Mouse (Mus musculus): ENCODE measurements around the gene Clpx. TPM values are rescaled to one million over a fixed set of nuclear protein-coding genes. Genes with fewer than 3 reads are reported as not detected.

Gene Clpx
- polyA plus RNA-seq (2015; fragmentation: Nextera tagmentation; extraction: Ambion mirVana), result 47.9 and 49.7 TPM in 2 replicates

- 1% methylated on average over 71 of the region's 71 CpGs for WGBS
- ATAC-seq (ENCODE audit: low FRiP score, low TSS enrichment) (peak; percentile 94), DNase-seq (ENCODE audit: low spot score) (peak; percentile 99)
- Histone ChIP-seq H3K27me3 (ENCODE audit: control insufficient read depth, insufficient read depth, low read length) (no peaks in the 10 kb centered on the region), H3K4me2 (replicated peaks; ENCODE audit: low read depth) (peak within 1 kb of the TSS; percentile 87), H3K4me3 (ENCODE audit: low read depth, low read length) (peak within 1 kb of the TSS; percentile 95), H3K36me3 (ENCODE audit: control insufficient read depth, insufficient read depth, low read length) (no peaks in the 10 kb centered on the region), H3K4me1 (replicated peaks; ENCODE audit: control insufficient read depth, insufficient read depth) (no peaks in the 10 kb centered on the region), H3K9ac (ENCODE audit: low read length) (peak within 1 kb of the TSS; percentile 95), H3K27ac (replicated peaks) (peak within 1 kb of the TSS; percentile 96), H3K9me3 (ENCODE audit: control insufficient read depth, low read length) (no peaks in the 10 kb centered on the region)
- peak; percentile 21; the same call in 1 of the 2 replicates for TF ChIP-seq CTCF (IDR thresholded peaks at IDR 0.05; ENCODE audit: low read depth)
- TF ChIP-seq EP300 (optimal IDR thresholded peaks at IDR 0.05), result no peak
Observed at GRCm38 (mm10) chr9:65293973-65294715, at the start of gene Clpx. Clpx (plus strand) TSS chr9:65294260.

- ATAC-seq (ENCODE audit: low FRiP score, low TSS enrichment), result no peak
Observed at GRCm38 (mm10) chr9:65247502-65248376, 46.3 kb upstream of the Clpx start.

GRCm38 (mm10) chr9:65248377-65248690, 45.7 kb upstream of the Clpx start:
- Histone ChIP-seq H3K4me1 (replicated peaks; ENCODE audit: control insufficient read depth, insufficient read depth) (no peaks in the 10 kb centered on the region), H3K36me3 (ENCODE audit: control insufficient read depth, insufficient read depth, low read length) (no peaks in the 10 kb centered on the region), H3K9ac (ENCODE audit: low read length) (no peak overlapping the region), H3K27me3 (ENCODE audit: control insufficient read depth, insufficient read depth, low read length) (no peaks in the 10 kb centered on the region), H3K27ac (replicated peaks) (0 out of 2 replicates have a peak overlapping the region, but pooled peaks have one; percentile 13), H3K4me3 (ENCODE audit: low read depth, low read length) (no peak overlapping the region), H3K4me2 (replicated peaks; ENCODE audit: low read depth) (no peak overlapping the region), H3K9me3 (ENCODE audit: control insufficient read depth, low read length) (no peaks in the 10 kb centered on the region)
- TF ChIP-seq EP300 (optimal IDR thresholded peaks at IDR 0.05) (no peak), CTCF (IDR thresholded peaks at IDR 0.05; ENCODE audit: low read depth) (no peak)
- DNase-seq (ENCODE audit: low spot score) (no peak), ATAC-seq (ENCODE audit: low FRiP score, low TSS enrichment) (0 out of 2 replicates have a peak, but pooled peaks have one; percentile 21)
- 72% methylated on average over 5 of the region's 5 CpGs for WGBS

More at GRCm38 (mm10) chr9:65247502-65248376, 46.3 kb upstream of the Clpx start:
- no peak overlapping the region for H3K9ac ChIP-seq (ENCODE audit: low read length)
- WGBS, result 61% methylated on average over 16 of the region's 16 CpGs
- H3K4me1 ChIP-seq (replicated peaks; ENCODE audit: control insufficient read depth, insufficient read depth), result no peaks in the 10 kb centered on the region
- H3K36me3 ChIP-seq (ENCODE audit: control insufficient read depth, insufficient read depth, low read length), result no peaks in the 10 kb centered on the region
- no peak for DNase-seq (ENCODE audit: low spot score)
- no peak for TF ChIP-seq EP300 (optimal IDR thresholded peaks at IDR 0.05)
- no peak for TF ChIP-seq CTCF (IDR thresholded peaks at IDR 0.05; ENCODE audit: low read depth)
- no peak overlapping the region for H3K4me2 ChIP-seq (replicated peaks; ENCODE audit: low read depth)
- 0 out of 2 replicates have a peak overlapping the region, but pooled peaks have one; percentile 13 for H3K27ac ChIP-seq (replicated peaks)
- H3K4me3 ChIP-seq (ENCODE audit: low read depth, low read length), result no peak overlapping the region
- H3K27me3 ChIP-seq (ENCODE audit: control insufficient read depth, insufficient read depth, low read length), result no peaks in the 10 kb centered on the region
- H3K9me3 ChIP-seq (ENCODE audit: control insufficient read depth, low read length), result no peaks in the 10 kb centered on the region

GRCm38 (mm10) chr9:65252026-65252425, 42.0 kb upstream of the Clpx start:
- H3K36me3 ChIP-seq (ENCODE audit: control insufficient read depth, insufficient read depth, low read length), result no peaks in the 10 kb centered on the region
- H3K9ac ChIP-seq (ENCODE audit: low read length), result no peak overlapping the region
- no peak for ATAC-seq (ENCODE audit: low FRiP score, low TSS enrichment)
- no peak overlapping the region for H3K27ac ChIP-seq (replicated peaks)
- WGBS, result 56% methylated on average over 3 of the region's 3 CpGs
- no peaks in the 10 kb centered on the region for H3K4me1 ChIP-seq (replicated peaks; ENCODE audit: control insufficient read depth, insufficient read depth)
- no peaks in the 10 kb centered on the region for H3K9me3 ChIP-seq (ENCODE audit: control insufficient read depth, low read length)
- no peaks in the 10 kb centered on the region for H3K27me3 ChIP-seq (ENCODE audit: control insufficient read depth, insufficient read depth, low read length)
- TF ChIP-seq CTCF (IDR thresholded peaks at IDR 0.05; ENCODE audit: low read depth) (no peak), EP300 (optimal IDR thresholded peaks at IDR 0.05) (no peak)
- no peak overlapping the region for H3K4me2 ChIP-seq (replicated peaks; ENCODE audit: low read depth)
- no peak for DNase-seq (ENCODE audit: low spot score)
- H3K4me3 ChIP-seq (ENCODE audit: low read depth, low read length), result no peak overlapping the region

GRCm38 (mm10) chr9:65255906-65256600, 38.0 kb upstream of the Clpx start:
- no peaks in the 10 kb centered on the region for H3K4me1 ChIP-seq (replicated peaks; ENCODE audit: control insufficient read depth, insufficient read depth)
- WGBS, result 79% methylated on average over 11 of the region's 11 CpGs
- DNase-seq (ENCODE audit: low spot score) (no peak), ATAC-seq (ENCODE audit: low FRiP score, low TSS enrichment) (no peak)
- H3K9ac ChIP-seq (ENCODE audit: low read length), result no peak overlapping the region
- H3K27ac ChIP-seq (replicated peaks), result no peak overlapping the region
- H3K4me2 ChIP-seq (replicated peaks; ENCODE audit: low read depth), result no peak overlapping the region
- no peaks in the 10 kb centered on the region for H3K27me3 ChIP-seq (ENCODE audit: control insufficient read depth, insufficient read depth, low read length)
- TF ChIP-seq CTCF (IDR thresholded peaks at IDR 0.05; ENCODE audit: low read depth), result no peak
- TF ChIP-seq EP300 (optimal IDR thresholded peaks at IDR 0.05), result no peak
- H3K36me3 ChIP-seq (ENCODE audit: control insufficient read depth, insufficient read depth, low read length), result no peaks in the 10 kb centered on the region
- H3K9me3 ChIP-seq (ENCODE audit: control insufficient read depth, low read length), result no peaks in the 10 kb centered on the region
- no peak overlapping the region for H3K4me3 ChIP-seq (ENCODE audit: low read depth, low read length)

All from stomach, postnatal 0 days (tissue).